Mouse (Mus musculus) lung, postnatal 0 days (tissue): ENCODE results near the gene Mrpl21. TPM values are rescaled to one million over a fixed set of nuclear protein-coding genes. Genes with fewer than 3 reads are reported as not detected.

Experiments used
- ATAC-seq: fragments of 200-750 bp; cut with Nextera tagmentation; 2 replicates; pipeline ENCODE4 v1.8.0; 2017; ENCODE audit warnings: moderate library complexity
- DNase-seq: peaks from one replicate; pipeline ENCODE4 v3.0.0-alpha.2; 2016; ENCODE audit warnings: low spot score
- H3K27ac ChIP-seq: fragments of 300-500 bp; sonication (generic); 2 replicates; pipeline ENCODE4 v1.5.1; 2014; ENCODE audit warnings: antibody characterized with exemption, mild to moderate bottlenecking, low read length, mixed read lengths
- H3K27me3 ChIP-seq: fragments of 300-500 bp; sonication (generic); replicated peaks from 2 replicates; pipeline ENCODE4 v1.6.1; 2014; ENCODE audit warnings: low read length, mixed read lengths; ENCODE audit not compliant: insufficient read depth
- H3K36me3 ChIP-seq: fragments of 300-500 bp; sonication (generic); 2 replicates; pipeline ENCODE4 v1.6.1; 2014; ENCODE audit warnings: low read length, mixed read lengths; ENCODE audit not compliant: insufficient read depth
- H3K4me1 ChIP-seq: fragments of 300-500 bp; sonication (generic); 2 replicates; pipeline ENCODE4 v1.6.1; 2014; ENCODE audit warnings: antibody characterized with exemption, low read depth, low read length, mixed read lengths; ENCODE audit not compliant: insufficient read depth
- H3K4me2 ChIP-seq: fragments of 300-500 bp; sonication (generic); replicated peaks from 2 replicates; pipeline ENCODE4 v1.6.1; 2014; ENCODE audit warnings: low read depth, mild to moderate bottlenecking, low read length, moderate library complexity, mixed read lengths
- H3K4me3 ChIP-seq: fragments of 300-500 bp; sonication (generic); 2 replicates; pipeline ENCODE4 v1.5.1; 2014; ENCODE audit warnings: low read depth, low read length
- H3K9ac ChIP-seq: fragments of 300-500 bp; sonication (generic); replicated peaks from 2 replicates; pipeline ENCODE4 v1.6.1; 2014; ENCODE audit warnings: low read depth, mild to moderate bottlenecking
- H3K9me3 ChIP-seq: fragments of 300-500 bp; sonication (generic); 2 replicates; pipeline ENCODE4 v1.6.1; 2016; ENCODE audit warnings: low read length, mixed read lengths
- CTCF ChIP-seq: IDR thresholded peaks from 2 replicates; pipeline ENCODE4 v1.5.1; 2016; ENCODE audit warnings: antibody characterized with exemption, mild to moderate bottlenecking
- EP300 ChIP-seq: IDR thresholded peaks from 2 replicates; pipeline ENCODE4 v1.6.1; 2016; ENCODE audit warnings: antibody characterized with exemption, mild to moderate bottlenecking, control low read depth
- WGBS: fragments of 180-500 bp; shearing (Covaris S2); extraction: QIAGEN DNeasy Blood & Tissue Kit; methylation state at CpG from one replicate; pipeline ENCODE4 v1.1.7; 2014; 5-methylcytosine and 5-hydroxymethylcytosine counted together
- polyA plus RNA-seq: library from polyadenylated mRNA; unstranded; fragments of >200 nt; fragmentation: Nextera tagmentation; extraction: Ambion mirVana; gene quantifications from 2 replicates; pipeline ENCODE4 v1.2.1, GENCODE M21; 2015

Gene Mrpl21
- polyA plus RNA-seq, 1 experiment from 2014 or later, result 72.7 TPM

DNA sequence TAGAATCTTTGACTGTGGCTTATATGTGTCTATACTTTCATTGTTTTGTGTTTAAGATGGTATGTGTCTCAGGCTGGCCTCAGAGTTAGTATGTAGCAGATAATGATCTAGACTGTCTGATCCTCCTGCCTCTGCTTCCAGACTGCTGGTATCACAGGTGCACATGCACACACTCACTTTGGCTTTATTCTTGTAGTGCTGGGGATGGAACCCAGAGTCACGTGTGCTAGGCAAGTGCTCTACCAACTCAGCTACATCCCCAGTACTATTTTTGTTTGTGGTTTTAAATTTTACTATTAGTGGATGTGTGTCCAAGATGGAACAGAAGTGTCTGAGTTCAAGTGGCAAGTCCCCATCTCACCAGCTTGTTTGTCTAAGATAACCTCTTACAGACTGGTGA lies 10.3 kb downstream of the Mrpl21 start:
- TF ChIP-seq EP300, result no peak
- no peak overlapping the region for H3K27ac ChIP-seq
- ATAC-seq (no peak), DNase-seq (no peak)
- no peak overlapping the region for H3K4me2 ChIP-seq
- no peaks in the 10 kb centered on the region for H3K27me3 ChIP-seq
- H3K36me3 ChIP-seq, result peaks cover 10% of the 10 kb centered on the region
- H3K4me1 ChIP-seq, result no peaks in the 10 kb centered on the region
- no peak overlapping the region for H3K9ac ChIP-seq
- no peak overlapping the region for H3K4me3 ChIP-seq
- WGBS, result 85% methylated on average over 1 of the region's 1 CpGs
- H3K9me3 ChIP-seq, result no peaks in the 10 kb centered on the region

DNA sequence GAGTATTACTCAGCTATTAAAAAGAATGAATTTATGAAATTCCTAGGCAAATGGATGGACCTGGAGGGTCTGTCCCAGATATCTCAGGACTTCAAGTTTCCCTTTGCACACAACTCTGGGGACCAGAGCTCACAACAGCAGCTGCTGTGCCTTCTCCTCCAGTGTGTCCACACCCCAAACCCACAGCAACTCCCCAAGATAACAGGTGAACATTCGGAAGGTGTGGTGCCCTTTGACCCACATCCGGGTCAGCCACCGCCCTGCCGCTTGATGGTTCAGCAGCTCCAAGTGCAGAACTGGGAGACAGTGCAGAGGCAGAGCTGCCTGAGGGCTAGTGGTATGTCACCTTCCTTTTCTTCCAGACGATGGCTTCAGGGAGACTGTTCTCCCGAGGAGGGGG lies 12.5 kb downstream of the Mrpl21 start:
- H3K4me1 ChIP-seq, result no peaks in the 10 kb centered on the region
- 83% methylated on average over 6 of the region's 6 CpGs for WGBS
- DNase-seq, result no peak
- no peak for TF ChIP-seq EP300
- no peaks in the 10 kb centered on the region for H3K9me3 ChIP-seq
- no peak overlapping the region for H3K4me2 ChIP-seq
- no peaks in the 10 kb centered on the region for H3K27me3 ChIP-seq
- peaks cover 1% of the 10 kb centered on the region; the same call in 1 of the 2 replicates for H3K36me3 ChIP-seq
- H3K27ac ChIP-seq, result no peak overlapping the region
- H3K4me3 ChIP-seq, result no peak overlapping the region
- H3K9ac ChIP-seq, result no peak overlapping the region
- ATAC-seq, result no peak

DNA sequence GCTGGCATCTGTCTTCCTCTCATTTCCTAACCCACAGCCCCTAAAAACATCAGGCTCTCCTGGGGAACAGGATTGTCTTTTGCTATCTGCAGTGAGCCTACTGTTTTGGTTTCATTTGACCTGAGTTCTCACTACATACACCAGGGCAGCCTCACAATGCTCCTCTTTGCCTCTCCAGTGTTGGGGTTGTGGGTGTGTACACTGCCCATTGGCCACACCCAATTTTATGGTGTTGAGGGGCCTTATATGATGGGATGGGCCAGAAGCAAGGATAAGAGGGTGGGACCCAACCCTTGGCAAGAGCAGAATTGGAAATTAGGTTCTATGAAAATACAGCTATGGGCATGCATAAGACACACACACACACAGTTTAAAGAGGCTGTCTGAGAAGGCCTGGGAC lies 14.3 kb downstream of the Mrpl21 start:
- H3K9ac ChIP-seq, result no peak overlapping the region
- no peaks in the 10 kb centered on the region for H3K4me1 ChIP-seq
- no peak overlapping the region for H3K27ac ChIP-seq
- no peak overlapping the region for H3K4me2 ChIP-seq
- no peaks in the 10 kb centered on the region for H3K9me3 ChIP-seq
- no peak overlapping the region for H3K4me3 ChIP-seq
- no peaks in the 10 kb centered on the region for H3K36me3 ChIP-seq
- H3K27me3 ChIP-seq, result no peaks in the 10 kb centered on the region
- no peak for TF ChIP-seq EP300
- no peak for TF ChIP-seq CTCF
- ATAC-seq, result no peak
- no peak for DNase-seq

DNA sequence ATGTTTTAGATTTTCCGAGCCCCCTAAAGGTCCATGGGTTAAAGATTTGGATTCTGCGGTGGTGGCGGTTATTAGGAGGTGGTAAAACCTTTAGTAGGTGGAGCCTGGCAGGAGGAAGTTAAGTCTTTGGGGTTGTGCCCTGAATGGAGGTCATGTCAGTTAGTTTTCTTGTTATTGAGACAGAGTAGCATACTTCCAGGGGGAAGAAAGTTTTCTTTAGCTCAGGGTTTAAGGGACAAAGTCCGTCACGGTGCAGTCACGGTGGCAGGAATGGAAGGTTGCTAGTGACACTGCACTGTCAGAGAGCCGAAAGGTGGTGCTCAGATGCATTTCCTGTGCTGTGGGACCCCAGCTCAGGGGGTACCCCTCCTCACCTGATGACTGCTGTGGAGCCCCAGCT lies 15.1 kb downstream of the Mrpl21 start:
- no peak for TF ChIP-seq EP300
- TF ChIP-seq CTCF, result no peak
- Histone ChIP-seq H3K9ac (no peak overlapping the region), H3K4me3 (no peak overlapping the region), H3K4me1 (no peaks in the 10 kb centered on the region), H3K36me3 (no peaks in the 10 kb centered on the region), H3K4me2 (no peak overlapping the region), H3K27ac (no peak overlapping the region), H3K9me3 (no peaks in the 10 kb centered on the region), H3K27me3 (no peaks in the 10 kb centered on the region)
- ATAC-seq (no peak), DNase-seq (no peak)
- 79% methylated on average over 7 of the region's 7 CpGs for WGBS

DNA sequence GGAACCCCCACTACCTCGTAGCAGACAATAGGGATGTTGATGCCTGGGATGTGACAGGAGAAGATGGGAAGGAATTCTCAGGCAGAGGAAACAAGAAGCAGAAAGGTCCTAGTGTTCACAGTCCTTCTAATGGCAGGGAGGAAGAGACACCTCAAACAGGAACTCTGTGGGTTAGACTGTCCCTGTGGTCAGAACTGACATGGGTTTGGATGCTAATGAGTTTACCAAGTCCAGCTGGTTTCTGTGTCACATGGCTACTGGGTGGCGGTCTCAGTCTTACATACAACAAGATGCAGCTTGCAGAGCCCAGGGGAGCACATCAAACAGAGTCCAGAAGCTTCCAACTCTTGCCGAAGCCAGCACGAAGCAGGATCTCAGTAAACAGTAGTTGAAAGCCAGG lies 21.3 kb downstream of the Mrpl21 start:
- Histone ChIP-seq H3K9me3 (no peaks in the 10 kb centered on the region), H3K4me3 (no peak overlapping the region), H3K4me2 (no peak overlapping the region), H3K36me3 (no peaks in the 10 kb centered on the region), H3K4me1 (no peaks in the 10 kb centered on the region), H3K27ac (no peak overlapping the region), H3K9ac (no peak overlapping the region), H3K27me3 (no peaks in the 10 kb centered on the region)
- TF ChIP-seq EP300, result no peak
- TF ChIP-seq CTCF, result no peak
- ATAC-seq, result no peak
- no peak for DNase-seq
- 58% methylated on average over 4 of the region's 4 CpGs for WGBS

DNA sequence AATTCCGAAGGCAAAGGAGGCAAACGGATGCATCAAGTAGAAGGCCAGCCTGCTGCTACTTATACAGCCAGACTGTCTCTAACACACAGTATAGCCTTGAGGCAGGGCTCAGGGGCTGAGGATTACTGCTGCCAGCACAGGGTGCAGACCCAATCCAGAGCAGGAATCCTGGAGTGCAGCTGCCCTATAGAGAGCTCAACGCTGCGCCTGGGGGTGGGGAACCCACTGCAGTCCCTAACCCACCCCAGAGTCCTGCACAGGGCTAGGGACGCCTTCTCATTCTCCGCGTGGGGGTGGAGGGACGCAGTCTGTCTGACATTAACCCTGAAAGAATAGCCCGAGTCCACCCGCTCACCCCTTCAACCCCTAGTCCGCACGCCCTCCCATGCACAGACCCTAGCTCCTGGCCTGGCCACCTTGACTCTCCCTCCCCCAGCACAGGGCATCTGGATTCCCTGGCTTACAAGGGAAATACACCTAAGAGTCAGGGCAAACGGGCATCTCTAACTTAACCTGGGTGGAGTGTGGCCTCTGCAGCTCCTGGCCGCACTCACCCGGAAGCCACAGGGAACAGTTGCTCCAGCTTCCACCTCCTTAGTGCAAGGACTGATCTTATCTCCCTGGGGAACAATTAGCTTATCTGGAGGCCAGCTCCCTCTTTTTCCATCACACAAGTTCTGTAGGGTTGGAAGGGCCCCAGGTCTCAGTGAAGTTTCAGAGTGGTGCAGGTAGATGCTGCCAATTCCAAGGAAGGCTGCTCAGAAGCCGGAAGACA lies 24.7 kb downstream of the Mrpl21 start:
- no peak for DNase-seq
- TF ChIP-seq CTCF (no peak), EP300 (no peak)
- Histone ChIP-seq H3K4me1 (no peaks in the 10 kb centered on the region), H3K27me3 (no peaks in the 10 kb centered on the region), H3K27ac (no peak overlapping the region), H3K4me2 (no peak overlapping the region), H3K9me3 (no peaks in the 10 kb centered on the region), H3K36me3 (no peaks in the 10 kb centered on the region), H3K4me3 (no peak overlapping the region), H3K9ac (no peak overlapping the region)
- ATAC-seq, result no peak
- 51% methylated on average over 13 of the region's 16 CpGs for WGBS

DNA sequence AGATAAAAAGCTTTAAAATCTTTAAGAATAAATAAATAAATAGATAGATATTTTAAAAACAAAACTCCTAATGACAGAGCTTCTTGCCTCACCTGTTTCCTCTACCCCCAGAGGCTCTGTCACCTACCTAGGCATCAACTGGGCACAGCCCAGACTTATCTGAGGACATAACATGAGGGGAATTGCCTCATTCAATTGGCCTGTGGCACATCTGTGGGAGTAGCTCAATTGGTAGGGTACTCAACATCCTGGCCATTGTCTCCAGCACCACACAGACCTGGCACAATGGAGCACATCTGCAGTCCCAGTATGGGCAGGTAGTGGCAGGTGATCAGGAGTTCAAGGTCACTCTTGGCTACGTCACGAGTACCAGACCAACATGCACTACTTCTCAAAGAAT lies 36.6 kb downstream of the Mrpl21 start:
- WGBS, result 60% methylated on average over 2 of the region's 2 CpGs
- no peaks in the 10 kb centered on the region for H3K9me3 ChIP-seq
- no peak overlapping the region for H3K4me2 ChIP-seq
- no peak overlapping the region for H3K27ac ChIP-seq
- peaks cover 8% of the 10 kb centered on the region; the same call in 1 of the 2 replicates for H3K4me1 ChIP-seq
- no peak overlapping the region for H3K4me3 ChIP-seq
- no peaks in the 10 kb centered on the region for H3K27me3 ChIP-seq
- DNase-seq (no peak), ATAC-seq (no peak)
- H3K9ac ChIP-seq, result no peak overlapping the region
- no peaks in the 10 kb centered on the region for H3K36me3 ChIP-seq
- no peak for TF ChIP-seq EP300
- TF ChIP-seq CTCF, result no peak
